Mouse (Mus musculus) heart, adult 2 months (tissue): Measurements from ENCODE around the gene Mepe. TPM values are rescaled to one million over a fixed set of nuclear protein-coding genes. Genes with fewer than 3 reads are reported as not detected.

Source experiments
- DNase-seq, 2 experiments: peaks; one replicate each; pipeline ENCODE4 v3.0.0; 2021
- H3K27ac ChIP-seq: fragments of 200-600 bp; 2 replicates; pipeline ENCODE4 v1.8.1; 2022
- H3K27me3 ChIP-seq: fragments of 200-500 bp; 2 replicates; pipeline ENCODE4 v1.6.1; 2012; ENCODE audit warnings: mild to moderate bottlenecking, low read length, inconsistent platforms, mixed read lengths; ENCODE audit not compliant: control insufficient read depth, insufficient read depth
- H3K36me3 ChIP-seq: fragments of 200-500 bp; 2 replicates; pipeline ENCODE4 v1.6.1; 2012; ENCODE audit warnings: low read length, inconsistent platforms; ENCODE audit not compliant: control insufficient read depth, insufficient read depth
- H3K4me1 ChIP-seq: fragments of 200-500 bp; 2 replicates; pipeline ENCODE4 v1.6.1; 2011; ENCODE audit warnings: low read length; ENCODE audit not compliant: control insufficient read depth, insufficient read depth
- H3K4me3 ChIP-seq: fragments of 200-600 bp; 2 replicates; pipeline ENCODE4 v1.8.1; 2022
- H3K79me2 ChIP-seq: fragments of 200-500 bp; replicated peaks from 2 replicates; pipeline ENCODE4 v1.6.1; 2012; ENCODE audit warnings: mild to moderate bottlenecking, inconsistent platforms, low read length, moderate library complexity, mixed read lengths; ENCODE audit not compliant: control insufficient read depth, insufficient read depth
- H3K9ac ChIP-seq: fragments of 200-500 bp; 2 replicates; pipeline ENCODE4 v1.6.1; 2012; ENCODE audit warnings: low read depth, mild to moderate bottlenecking, control low read depth, inconsistent platforms, low read length, mixed read lengths
- CTCF ChIP-seq: fragments of 200-600 bp; IDR thresholded peaks from 2 replicates; pipeline ENCODE4 v1.8.1; 2022; ENCODE audit warnings: antibody characterized with exemption, mild to moderate bottlenecking, moderate library complexity
- EP300 ChIP-seq: fragments of 200-500 bp; IDR thresholded peaks from 2 replicates; pipeline ENCODE4 v1.6.1; 2011; ENCODE audit warnings: low read depth, low read length, control low read depth; ENCODE audit not compliant: insufficient read depth
- POLR2A ChIP-seq: fragments of 200-500 bp; IDR thresholded peaks from 2 replicates; pipeline ENCODE4 v1.6.1; 2011; ENCODE audit warnings: mild to moderate bottlenecking, low read depth, low read length, control low read depth; ENCODE audit not compliant: insufficient read depth
- WGBS: fragments of 180-500 bp; shearing (Covaris S2); methylation state at CpG from one replicate; pipeline ENCODE4 v1.1.7; 2018; 5-methylcytosine and 5-hydroxymethylcytosine counted together
- intact Hi-C: fragments of 180-260 bp; cut with DNase I; formaldehyde crosslinking; loops from one replicate; pipeline ENCODE4 v1.15.1; 2025
- polyA plus RNA-seq: library from polyadenylated mRNA; depleted of rRNA; stranded (reverse); fragments of >200 nt; gene quantifications from 2 replicates; pipeline ENCODE4 v1.2.3, GENCODE M21; 2012
- total RNA-seq, 2 experiments: library from RNA; stranded (reverse); gene quantifications; 2 replicates each; pipeline ENCODE4 v1.2.3; 2021

The Mepe gene
- total and polyA plus RNA-seq, 3 experiments = not detected

DNA sequence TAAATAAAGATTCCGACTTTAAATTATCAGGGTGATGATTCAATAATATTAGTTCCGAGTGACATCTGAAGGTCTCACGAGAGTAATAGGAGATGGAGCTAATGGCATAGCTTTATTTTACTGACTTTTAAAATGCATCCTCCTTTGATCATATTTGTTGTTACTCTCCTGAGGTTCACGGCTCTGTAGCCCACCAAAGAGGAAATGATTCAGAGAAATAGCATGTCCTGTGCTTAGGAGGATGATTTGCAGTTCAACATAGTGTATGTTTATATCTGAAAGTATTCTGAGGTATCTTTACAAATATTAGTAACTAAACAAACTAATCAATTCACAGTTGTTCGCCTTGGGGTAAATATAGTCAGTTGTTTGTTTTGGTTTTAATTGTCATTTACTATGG lies 32.4 kb downstream of the Mepe start:
- Histone ChIP-seq H3K4me3 (no peak overlapping the region), H3K4me1 (peaks cover 5% of the 10 kb centered on the region), H3K9ac (no peak overlapping the region), H3K27me3 (no peaks in the 10 kb centered on the region), H3K27ac (no peak overlapping the region; the same call in 1 of the 2 replicates), H3K36me3 (peaks cover 4% of the 10 kb centered on the region; the same call in 1 of the 2 replicates), H3K79me2 (no peaks in the 10 kb centered on the region)
- 50% methylated on average over 5 of the region's 5 CpGs for WGBS
- no peak for DNase-seq
- intact Hi-C loops = no loop called here
- TF ChIP-seq EP300 = no peak
- TF ChIP-seq CTCF = no peak
- no peak for TF ChIP-seq POLR2A

- Histone ChIP-seq H3K4me3 (no peak overlapping the region), H3K9ac (no peak overlapping the region), H3K79me2 (no peaks in the 10 kb centered on the region), H3K4me1 (peaks cover 5% of the 10 kb centered on the region), H3K36me3 (peaks cover 4% of the 10 kb centered on the region; the same call in 1 of the 2 replicates), H3K27ac (peak overlapping the region; percentile 44), H3K27me3 (no peaks in the 10 kb centered on the region)
- TF ChIP-seq POLR2A (no peak), EP300 (no peak), CTCF (no peak)
- no peak for DNase-seq
- WGBS = 8% methylated on average over 7 of the region's 7 CpGs
- intact Hi-C loops = no loop called here
These were observed 33.5 kb downstream of the Mepe start for GRCm38 (mm10) chr5:104358592-104358991.

DNA sequence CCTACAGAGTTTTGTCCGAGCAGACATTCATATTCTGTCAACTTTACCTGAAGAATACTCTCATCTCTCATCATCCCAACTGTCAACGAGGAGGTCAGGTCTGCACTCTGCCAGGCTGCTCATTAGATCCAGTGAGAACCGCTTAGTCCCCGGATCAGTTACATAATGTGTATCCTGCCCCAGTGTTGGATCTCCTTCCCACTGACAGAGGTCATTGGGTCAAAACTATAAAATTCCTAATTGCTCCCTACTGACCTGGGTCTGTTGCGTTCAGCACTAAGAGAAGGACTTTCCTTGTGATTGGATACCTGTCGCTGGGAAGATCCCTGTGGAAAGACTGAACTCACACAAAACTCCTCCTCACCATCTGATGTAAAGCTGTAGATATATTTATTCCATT lies 34.1 kb downstream of the Mepe start:
- no peaks in the 10 kb centered on the region for H3K79me2 ChIP-seq
- H3K4me1 ChIP-seq = peaks cover 5% of the 10 kb centered on the region
- no peaks in the 10 kb centered on the region for H3K27me3 ChIP-seq
- 55% methylated on average over 6 of the region's 6 CpGs for WGBS
- no peak overlapping the region; the same call in 1 of the 2 replicates for H3K27ac ChIP-seq
- TF ChIP-seq CTCF (no peak), EP300 (no peak), POLR2A (no peak)
- intact Hi-C loops = no loop called here
- peaks cover 4% of the 10 kb centered on the region; the same call in 1 of the 2 replicates for H3K36me3 ChIP-seq
- no peak for DNase-seq
- H3K9ac ChIP-seq = no peak overlapping the region
- no peak overlapping the region for H3K4me3 ChIP-seq

GRCm38 (mm10) chr5:104370580-104370979 lies 45.5 kb downstream of the Mepe start:
- WGBS = 72% methylated on average over 5 of the region's 5 CpGs
- DNase-seq = no peak
- no peaks in the 10 kb centered on the region for H3K79me2 ChIP-seq
- intact Hi-C loops = no loop called here
- no peak for TF ChIP-seq EP300
- TF ChIP-seq POLR2A = no peak
- no peak for TF ChIP-seq CTCF
- no peak overlapping the region for H3K4me3 ChIP-seq
- H3K27me3 ChIP-seq = no peaks in the 10 kb centered on the region
- H3K36me3 ChIP-seq = peaks cover 3% of the 10 kb centered on the region
- H3K4me1 ChIP-seq = peaks cover 1% of the 10 kb centered on the region
- H3K9ac ChIP-seq = no peak overlapping the region
- no peak overlapping the region for H3K27ac ChIP-seq

GRCm38 (mm10) chr5:104371284-104371683 lies 46.2 kb downstream of the Mepe start:
- TF ChIP-seq EP300 (no peak), POLR2A (no peak)
- intact Hi-C loops = no loop called here
- H3K36me3 ChIP-seq = peaks cover 3% of the 10 kb centered on the region
- WGBS = 77% methylated on average over 4 of the region's 4 CpGs
- no peak for DNase-seq
- H3K27me3 ChIP-seq = no peaks in the 10 kb centered on the region
- H3K27ac ChIP-seq = no peak overlapping the region
- H3K9ac ChIP-seq = no peak overlapping the region
- peaks cover 1% of the 10 kb centered on the region for H3K4me1 ChIP-seq
- no peak overlapping the region for H3K4me3 ChIP-seq
- no peaks in the 10 kb centered on the region for H3K79me2 ChIP-seq

DNA sequence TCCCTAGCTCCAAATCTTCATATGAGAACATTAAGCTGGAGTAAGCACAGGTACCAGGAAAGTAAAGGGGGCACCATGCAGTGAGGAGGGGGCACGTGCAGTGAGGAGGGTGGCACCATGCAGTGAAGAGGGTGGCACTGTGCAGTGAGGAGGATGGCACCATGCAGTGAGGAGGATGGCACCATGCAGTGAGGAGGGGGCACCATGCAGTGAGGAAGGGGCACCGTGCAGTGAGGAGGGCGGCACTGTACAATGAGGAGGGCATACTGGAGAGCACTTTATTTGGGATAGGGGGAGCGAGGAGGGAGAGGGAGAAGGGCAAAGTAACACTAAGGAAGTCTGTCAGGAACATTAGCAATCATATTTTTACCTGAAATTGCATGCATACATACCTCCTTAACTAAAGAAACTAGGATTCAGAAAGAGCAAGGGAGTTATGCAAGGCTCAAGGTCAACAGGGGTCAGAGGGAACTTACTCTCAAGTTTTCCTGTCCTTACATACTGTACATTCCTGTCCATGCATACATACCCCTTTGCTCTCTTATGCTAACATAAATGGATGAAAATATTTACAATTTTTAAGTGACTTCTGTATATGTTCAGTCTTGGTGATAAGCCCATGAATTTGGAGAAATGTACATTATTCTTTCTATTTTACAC lies 48.6 kb downstream of the Mepe start:
- WGBS = 91% methylated on average over 4 of the region's 4 CpGs
- peaks cover 3% of the 10 kb centered on the region for H3K36me3 ChIP-seq
- H3K79me2 ChIP-seq = no peaks in the 10 kb centered on the region
- no peak overlapping the region for H3K4me3 ChIP-seq
- intact Hi-C loops = no loop called here
- H3K27ac ChIP-seq = no peak overlapping the region
- no peak overlapping the region for H3K9ac ChIP-seq
- DNase-seq = no peak
- H3K4me1 ChIP-seq = peaks cover 1% of the 10 kb centered on the region
- TF ChIP-seq EP300 = no peak
- TF ChIP-seq POLR2A = no peak
- no peak for TF ChIP-seq CTCF
- no peaks in the 10 kb centered on the region for H3K27me3 ChIP-seq
